Mouse (Mus musculus): Measurements from ENCODE around the gene Gas2l1. TPM values are rescaled to one million over a fixed set of nuclear protein-coding genes. Genes with fewer than 3 reads are reported as not detected.

Gene Gas2l1
- 21.5 and 21.6 TPM in 2 replicates for polyA plus RNA-seq (2015; fragmentation: Nextera tagmentation; extraction: Ambion mirVana)

DNA sequence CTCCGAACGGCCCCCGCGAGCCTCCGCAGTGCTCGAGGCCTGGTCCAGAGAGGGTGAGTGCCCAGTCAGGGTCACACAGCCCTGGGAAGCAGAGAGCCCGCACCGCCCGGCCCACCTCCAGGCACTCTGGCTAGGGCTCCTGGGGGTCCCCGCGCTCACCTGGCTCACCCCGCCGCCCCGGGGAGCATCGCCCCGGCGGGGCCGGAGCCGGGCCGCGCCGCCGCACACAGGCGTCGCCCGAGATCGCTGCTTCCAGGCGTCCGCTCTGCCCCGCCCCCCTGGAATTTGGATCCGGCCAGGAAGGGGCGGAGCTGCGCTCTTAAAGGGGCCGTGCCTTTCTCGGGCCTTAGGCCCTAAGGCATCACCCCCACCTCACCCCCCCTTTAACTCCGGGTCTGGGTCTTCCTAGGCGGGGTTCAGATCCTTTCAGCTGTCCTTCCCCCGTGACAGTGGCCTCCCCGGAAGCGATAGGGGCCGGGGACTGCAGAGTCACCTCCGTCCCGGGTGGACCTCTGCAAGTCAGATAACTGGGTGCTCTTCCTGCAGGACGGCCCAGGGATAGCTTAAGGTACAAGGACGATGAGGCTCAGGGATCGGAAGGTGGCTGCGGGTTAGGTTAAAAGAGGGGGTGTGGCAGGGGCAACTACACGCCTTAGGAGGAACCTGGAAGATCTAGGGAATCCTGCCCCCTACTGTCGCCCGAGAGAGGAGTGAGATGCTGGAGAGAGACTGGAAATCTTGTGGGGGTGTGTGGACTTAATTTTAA, at the start of gene Gas2l1:
Gene Gas2l1, minus strand, starts transcription at position 272 of the 766 bp plus-strand sequence.
- WGBS, result under 1% methylated on average over 50 of the region's 50 CpGs
- Histone ChIP-seq H3K27ac (replicated peaks) (peak within 1 kb of the TSS; percentile 3; the same call in 1 of the 2 replicates), H3K9me3 (no peaks in the 10 kb centered on the region), H3K27me3 (peaks cover 35% of the 10 kb centered on the region), H3K9ac (replicated peaks) (peak within 1 kb of the TSS; percentile 55), H3K4me3 (peak within 1 kb of the TSS; percentile 60), H3K36me3 (peaks cover 21% of the 10 kb centered on the region), H3K4me1 (peaks cover 40% of the 10 kb centered on the region), H3K4me2 (replicated peaks) (peak within 1 kb of the TSS; percentile 87)
- peak; percentile 86 for ATAC-seq (replicated peaks)

- Histone ChIP-seq H3K4me1 (0 out of 2 replicates have a peak, but pooled peaks cover 4% of the 10 kb centered on the region), H3K4me2 (replicated peaks) (no peak overlapping the region), H3K36me3 (no peaks in the 10 kb centered on the region), H3K4me3 (no peak overlapping the region), H3K27me3 (no peaks in the 10 kb centered on the region), H3K9ac (replicated peaks) (no peak overlapping the region), H3K27ac (replicated peaks) (no peak overlapping the region), H3K9me3 (no peaks in the 10 kb centered on the region)
- 83% methylated on average over 7 of the region's 7 CpGs for WGBS
- ATAC-seq (replicated peaks), result no peak
These were observed 48.5 kb upstream of the Gas2l1 start for GRCm38 (mm10) chr11:5113645-5114044.

DNA sequence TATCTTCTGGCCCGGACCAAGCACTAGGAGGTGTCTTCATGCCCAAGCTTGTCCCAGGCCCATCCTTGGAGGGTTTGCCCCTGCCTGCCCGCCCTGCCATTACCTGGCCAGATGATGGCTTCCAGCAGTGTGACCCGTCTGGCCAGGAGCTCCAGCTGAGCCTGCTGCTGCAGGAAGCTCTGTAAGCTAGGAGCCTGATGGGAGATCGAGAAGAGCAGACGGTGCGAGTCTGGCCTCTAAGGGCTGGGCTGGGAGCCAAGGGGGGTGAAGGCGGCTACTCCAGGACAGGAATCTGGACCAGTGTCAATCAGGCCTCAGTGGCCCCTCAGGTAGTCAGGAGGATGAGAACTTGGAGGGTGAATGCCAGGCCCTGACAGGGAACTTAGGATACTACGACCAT, 44.3 kb upstream of the Gas2l1 start:
- Histone ChIP-seq H3K4me2 (replicated peaks) (no peak overlapping the region), H3K27me3 (no peaks in the 10 kb centered on the region), H3K9me3 (no peaks in the 10 kb centered on the region), H3K9ac (replicated peaks) (no peak overlapping the region), H3K36me3 (no peaks in the 10 kb centered on the region), H3K4me3 (no peak overlapping the region), H3K4me1 (0 out of 2 replicates have a peak, but pooled peaks cover 4% of the 10 kb centered on the region), H3K27ac (replicated peaks) (no peak overlapping the region)
- ATAC-seq (replicated peaks), result no peak
- WGBS, result 71% methylated on average over 8 of the region's 8 CpGs

DNA sequence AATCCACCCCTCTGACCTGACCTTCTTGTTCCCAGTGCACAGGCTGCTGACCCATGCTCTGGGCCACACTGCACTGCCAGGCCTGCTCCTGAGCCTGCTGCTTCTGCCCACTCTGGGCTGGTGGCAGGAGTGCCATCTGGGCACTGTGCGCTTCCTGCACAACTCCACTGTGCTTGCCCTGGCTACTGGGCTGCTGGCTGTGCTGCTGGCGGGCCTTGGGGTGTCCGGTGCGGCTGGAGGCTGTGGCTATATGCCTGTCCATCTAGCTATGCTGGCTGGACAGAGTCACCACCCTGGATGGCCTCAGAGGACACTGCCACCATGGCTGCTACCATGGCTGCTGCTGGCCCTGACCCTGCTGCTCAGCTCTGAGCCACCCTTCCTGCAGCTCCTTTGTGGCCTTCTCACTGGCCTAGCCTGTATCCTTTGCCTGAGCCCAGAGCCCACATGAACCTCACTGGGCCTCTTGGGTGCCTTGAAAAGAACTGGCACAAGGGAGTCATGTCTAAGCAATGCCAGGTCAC, 38.9 kb upstream of the Gas2l1 start:
- no peak for ATAC-seq (replicated peaks)
- Histone ChIP-seq H3K4me3 (no peak overlapping the region), H3K27ac (replicated peaks) (no peak overlapping the region), H3K36me3 (0 out of 2 replicates have a peak, but pooled peaks cover 3% of the 10 kb centered on the region), H3K4me2 (replicated peaks) (no peak overlapping the region), H3K9ac (replicated peaks) (no peak overlapping the region), H3K9me3 (no peaks in the 10 kb centered on the region), H3K27me3 (no peaks in the 10 kb centered on the region), H3K4me1 (peaks cover 16% of the 10 kb centered on the region)
- WGBS, result 99% methylated on average over 4 of the region's 4 CpGs

DNA sequence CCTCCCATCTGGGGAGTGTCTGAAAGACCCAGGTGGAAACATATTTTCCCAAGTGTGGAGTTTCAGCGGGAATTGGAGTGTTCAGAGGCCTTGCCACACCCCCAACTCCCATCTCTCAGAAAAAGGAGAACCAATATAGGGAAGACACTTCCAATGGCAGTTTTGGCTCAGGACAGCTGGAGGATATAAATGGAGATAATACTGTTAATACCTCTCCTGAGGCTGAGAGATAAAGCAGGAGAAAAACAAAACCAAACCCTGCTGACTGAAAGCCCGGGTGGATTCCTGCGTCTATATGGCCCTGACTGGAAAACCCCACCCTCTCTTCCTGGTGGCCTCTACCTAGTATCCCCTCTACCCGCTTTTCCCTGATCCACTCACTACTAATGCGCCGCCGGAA, 37.3 kb upstream of the Gas2l1 start:
- Histone ChIP-seq H3K9me3 (no peaks in the 10 kb centered on the region), H3K9ac (replicated peaks) (no peak overlapping the region), H3K4me2 (replicated peaks) (no peak overlapping the region)

GRCm38 (mm10) chr11:5101641-5102040, 36.5 kb upstream of the Gas2l1 start:
- Histone ChIP-seq H3K4me2 (replicated peaks) (no peak overlapping the region), H3K4me3 (no peak overlapping the region), H3K9me3 (no peaks in the 10 kb centered on the region), H3K27ac (replicated peaks) (no peak overlapping the region), H3K36me3 (0 out of 2 replicates have a peak, but pooled peaks cover 3% of the 10 kb centered on the region), H3K9ac (replicated peaks) (no peak overlapping the region), H3K27me3 (no peaks in the 10 kb centered on the region), H3K4me1 (peaks cover 27% of the 10 kb centered on the region)
- WGBS, result 87% methylated on average over 6 of the region's 6 CpGs
- ATAC-seq (replicated peaks), result no peak

More for the DNA sequence above, 37.3 kb upstream of the Gas2l1 start:
- peaks cover 19% of the 10 kb centered on the region for H3K4me1 ChIP-seq
- 91% methylated on average over 7 of the region's 7 CpGs for WGBS
- no peaks in the 10 kb centered on the region for H3K27me3 ChIP-seq
- ATAC-seq (replicated peaks), result no peak
- no peak overlapping the region for H3K27ac ChIP-seq (replicated peaks)
- no peak overlapping the region for H3K4me3 ChIP-seq
- H3K36me3 ChIP-seq, result 0 out of 2 replicates have a peak, but pooled peaks cover 3% of the 10 kb centered on the region

DNA sequence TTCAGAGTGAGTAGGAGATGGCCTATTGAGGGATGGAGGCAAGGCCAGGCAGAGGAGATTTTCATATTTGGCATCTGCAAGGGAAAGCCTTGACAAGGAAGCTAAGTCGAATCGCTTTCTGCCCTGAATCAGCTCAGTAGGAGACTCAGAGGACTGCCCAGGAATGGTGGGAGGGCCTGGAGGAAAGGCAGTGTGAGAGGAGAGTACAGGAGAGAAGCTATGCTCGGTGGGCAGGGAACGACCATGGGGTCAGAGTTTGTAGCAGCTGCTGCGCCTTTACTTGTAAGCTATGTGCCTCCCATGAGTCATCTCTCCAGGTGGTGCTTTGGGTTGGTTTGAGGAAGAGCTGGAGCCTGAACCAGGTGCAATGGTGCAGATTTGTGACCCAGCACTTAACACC, 35.7 kb upstream of the Gas2l1 start:
- no peaks in the 10 kb centered on the region for H3K27me3 ChIP-seq
- no peak for ATAC-seq (replicated peaks)
- H3K4me3 ChIP-seq, result peak overlapping the region; percentile 73
- H3K4me1 ChIP-seq, result peaks cover 35% of the 10 kb centered on the region
- H3K9ac ChIP-seq (replicated peaks), result no peak overlapping the region; the same call in 1 of the 2 replicates
- peak overlapping the region; percentile 93 for H3K4me2 ChIP-seq (replicated peaks)
- 0 out of 2 replicates have a peak, but pooled peaks cover 3% of the 10 kb centered on the region for H3K36me3 ChIP-seq
- peak overlapping the region; percentile 17; the same call in 1 of the 2 replicates for H3K27ac ChIP-seq (replicated peaks)
- no peaks in the 10 kb centered on the region for H3K9me3 ChIP-seq
- 60% methylated on average over 5 of the region's 5 CpGs for WGBS

DNA sequence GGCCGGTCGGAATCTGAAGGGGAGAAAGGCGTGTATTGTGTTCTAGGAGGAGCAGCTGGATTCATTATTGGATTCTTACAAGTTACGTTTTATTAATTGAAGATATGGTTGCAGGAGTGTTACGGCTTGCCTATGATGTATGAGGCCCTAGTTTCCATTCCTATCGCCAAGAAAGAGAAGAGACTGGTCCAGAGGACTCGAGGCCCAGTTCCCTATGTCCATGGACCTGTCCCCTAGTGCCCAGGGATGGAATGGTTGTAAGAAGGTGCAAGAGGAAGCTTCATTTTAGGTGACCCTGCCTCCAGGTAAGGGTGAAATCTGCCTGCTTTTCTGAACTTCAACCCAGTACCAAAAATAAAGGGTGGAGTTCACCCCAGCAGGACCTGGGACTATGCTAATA, 35.2 kb upstream of the Gas2l1 start:
- H3K4me3 ChIP-seq, result peak overlapping the region; percentile 73
- no peaks in the 10 kb centered on the region for H3K9me3 ChIP-seq
- peak overlapping the region; percentile 99 for H3K27ac ChIP-seq (replicated peaks)
- WGBS, result 5% methylated on average over 7 of the region's 7 CpGs
- peak overlapping the region; percentile 88 for H3K9ac ChIP-seq (replicated peaks)
- ATAC-seq (replicated peaks), result peak; percentile 11; the same call in 1 of the 2 replicates
- H3K27me3 ChIP-seq, result no peaks in the 10 kb centered on the region
- H3K36me3 ChIP-seq, result 0 out of 2 replicates have a peak, but pooled peaks cover 3% of the 10 kb centered on the region
- H3K4me1 ChIP-seq, result peaks cover 40% of the 10 kb centered on the region
- peak overlapping the region; percentile 93 for H3K4me2 ChIP-seq (replicated peaks)

GRCm38 (mm10) chr11:5099576-5100183, 34.6 kb upstream of the Gas2l1 start:
- 0% methylated on average over 31 of the region's 31 CpGs for WGBS
- H3K4me1 ChIP-seq, result peaks cover 42% of the 10 kb centered on the region
- H3K9ac ChIP-seq (replicated peaks), result peak overlapping the region; percentile 88
- peak; percentile 77 for ATAC-seq (replicated peaks)
- H3K9me3 ChIP-seq, result no peaks in the 10 kb centered on the region
- H3K4me3 ChIP-seq, result peak overlapping the region; percentile 73
- H3K4me2 ChIP-seq (replicated peaks), result peak overlapping the region; percentile 93
- no peaks in the 10 kb centered on the region for H3K27me3 ChIP-seq
- H3K27ac ChIP-seq (replicated peaks), result peak overlapping the region; percentile 99
- H3K36me3 ChIP-seq, result 0 out of 2 replicates have a peak, but pooled peaks cover 3% of the 10 kb centered on the region

GRCm38 (mm10) chr11:5098736-5099542, 33.8 kb upstream of the Gas2l1 start, which contains the start of the genes Rhbdd3 and Ewsr1:
Gene Rhbdd3, plus strand, starts transcription at chr11:5098926.
Gene Ewsr1, minus strand, starts transcription at chr11:5099266.
- H3K4me1 ChIP-seq, result peaks cover 46% of the 10 kb centered on the region
- peak; percentile 92 for ATAC-seq (replicated peaks)
- H3K36me3 ChIP-seq, result 0 out of 2 replicates have a peak, but pooled peaks cover 3% of the 10 kb centered on the region
- peak within 1 kb of the TSS; percentile 99 for H3K27ac ChIP-seq (replicated peaks)
- no peaks in the 10 kb centered on the region for H3K27me3 ChIP-seq
- WGBS, result under 1% methylated on average over 92 of the region's 92 CpGs
- peak within 1 kb of the TSS; percentile 88 for H3K9ac ChIP-seq (replicated peaks)
- H3K9me3 ChIP-seq, result no peaks in the 10 kb centered on the region
- H3K4me3 ChIP-seq, result peak within 1 kb of the TSS; percentile 73
- peak within 1 kb of the TSS; percentile 93 for H3K4me2 ChIP-seq (replicated peaks)

DNA sequence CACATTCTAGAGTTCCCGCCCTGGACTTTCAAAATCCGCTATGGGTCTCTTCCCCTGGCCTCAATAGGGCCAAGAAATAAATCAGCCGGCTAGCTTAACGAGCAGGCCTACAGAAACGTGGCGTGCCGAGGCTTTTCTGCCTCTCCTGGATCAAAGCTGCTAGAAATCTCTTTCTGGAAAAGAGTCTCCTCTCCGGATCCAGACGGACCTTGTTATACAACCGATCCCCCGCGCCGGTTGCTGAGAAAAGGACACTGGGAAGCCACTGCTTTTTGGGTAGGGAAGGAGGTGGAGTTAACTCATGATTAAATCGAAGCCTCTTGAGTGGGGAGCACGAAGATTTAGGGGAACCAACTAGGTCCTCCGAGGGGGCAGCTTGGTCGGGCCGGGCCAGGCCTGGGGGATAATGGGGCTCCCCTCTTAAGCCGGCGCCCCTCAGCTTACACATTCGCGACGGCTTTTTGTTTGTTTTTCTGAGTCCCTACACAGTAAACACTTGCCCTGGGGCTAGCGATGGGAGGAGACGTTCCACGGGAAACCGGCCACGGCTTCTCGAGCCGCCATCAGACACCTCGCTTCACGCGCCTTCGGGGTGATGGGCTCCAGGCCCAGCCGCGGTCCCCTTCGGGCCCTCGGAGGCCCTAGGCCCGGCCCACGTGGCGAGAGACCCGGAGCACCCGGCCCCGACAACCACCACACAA, 33.1 kb upstream of the Gas2l1 start:
- no peaks in the 10 kb centered on the region for H3K9me3 ChIP-seq
- H3K4me1 ChIP-seq, result peaks cover 47% of the 10 kb centered on the region
- H3K36me3 ChIP-seq, result no peaks in the 10 kb centered on the region
- WGBS, result under 1% methylated on average over 44 of the region's 44 CpGs
- peak overlapping the region; percentile 56 for H3K4me2 ChIP-seq (replicated peaks)
- no peaks in the 10 kb centered on the region for H3K27me3 ChIP-seq
- no peak; the same call in 1 of the 2 replicates for ATAC-seq (replicated peaks)
- H3K9ac ChIP-seq (replicated peaks), result peak overlapping the region; percentile 88
- H3K27ac ChIP-seq (replicated peaks), result peak overlapping the region; percentile 99
- peak overlapping the region; percentile 73 for H3K4me3 ChIP-seq

Data from forebrain, embryonic 15.5 days (tissue).